Mouse (Mus musculus): ENCODE results near the gene Mr1.
"Not testable (repeated sequence)": the region's sequence is repeated elsewhere in the genome, so short reads cannot be mapped to it uniquely, and the experiment has no call there.

Mr1 gene

GRCm38 (mm10) chr1:155146572-155146980 is at the start of gene Mr1:
TSS of gene Mr1 (minus strand) at chr1:155146814.
- in situ Hi-C loops (cut with MboI, MseI) = no loop called here

GRCm38 (mm10) chr1:155192805-155193368 is 46.3 kb upstream of the Mr1 start:
- in situ Hi-C loops (cut with MboI, MseI) = no loop called here

- in situ Hi-C loops (cut with MboI, MseI) = no loop called here
Measured at GRCm38 (mm10) chr1:155191671-155192070, 45.1 kb upstream of the Mr1 start.

DNA sequence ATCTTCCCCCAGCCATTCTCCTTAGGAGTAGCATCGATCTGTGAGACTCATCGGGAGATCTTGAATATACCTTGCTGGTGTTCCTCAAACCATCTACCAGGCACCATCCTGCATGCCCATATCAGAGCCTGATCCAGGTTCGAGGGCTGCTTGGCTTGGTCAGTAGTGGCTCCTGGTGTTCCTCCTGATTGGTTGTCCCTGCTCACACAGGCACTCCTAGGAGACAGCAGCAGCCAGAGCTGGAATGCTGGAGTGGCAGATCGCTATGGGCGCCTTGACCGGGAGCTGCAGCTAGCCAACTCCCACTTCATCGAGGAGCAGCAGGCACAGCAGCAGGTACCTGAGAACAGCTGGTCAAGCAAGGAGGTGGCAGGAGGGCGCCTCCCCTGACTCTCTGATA is 44.6 kb upstream of the Mr1 start:
- in situ Hi-C loops (cut with MboI, MseI) = no loop called here

- in situ Hi-C loops (cut with MboI, MseI) = no loop called here
Measured at GRCm38 (mm10) chr1:155188656-155189055, 42.0 kb upstream of the Mr1 start.

DNA sequence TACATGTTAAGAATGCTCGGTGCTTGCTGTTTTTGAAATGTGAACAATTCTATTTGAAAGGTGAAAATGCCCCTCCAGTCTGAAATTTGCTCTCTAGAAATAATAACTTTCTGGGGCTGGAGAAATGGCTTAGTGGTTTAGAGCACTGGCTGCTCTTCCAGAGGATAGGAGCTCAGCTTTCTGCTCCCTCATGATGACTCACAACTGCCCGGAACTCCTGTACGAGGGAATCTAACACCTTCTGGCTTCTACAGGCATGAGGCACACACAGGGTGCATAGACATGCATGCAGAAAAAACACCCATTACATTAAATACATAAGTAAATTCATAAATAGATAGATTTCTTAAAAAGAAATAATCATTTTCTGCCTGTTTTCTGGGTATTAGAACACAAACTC is 37.6 kb upstream of the Mr1 start:
- in situ Hi-C loops (cut with MboI, MseI) = no loop called here

GRCm38 (mm10) chr1:155178192-155178924 is 31.7 kb upstream of the Mr1 start:
- in situ Hi-C loops (cut with MboI, MseI) = no loop called here

DNA sequence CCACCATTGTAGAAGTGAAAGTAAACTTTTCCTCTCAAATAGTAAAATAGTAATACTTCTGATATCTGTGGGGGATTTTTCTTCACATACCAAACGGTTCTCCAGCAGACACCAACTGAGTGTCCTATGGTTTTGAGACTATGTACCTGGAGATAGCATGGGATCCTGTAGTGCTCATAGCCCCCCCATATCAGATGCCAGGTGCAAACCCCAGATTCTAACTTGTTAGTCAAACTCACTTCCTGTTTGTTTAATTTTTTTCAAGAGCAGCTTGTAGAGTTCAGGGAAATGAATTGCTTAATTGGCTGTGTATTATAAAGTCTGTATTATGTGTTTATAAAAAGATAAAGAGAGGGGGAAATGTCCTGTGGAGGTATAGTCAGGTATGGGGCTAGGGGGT is 27.8 kb upstream of the Mr1 start:
- in situ Hi-C loops (cut with MboI, MseI) = no loop called here

DNA sequence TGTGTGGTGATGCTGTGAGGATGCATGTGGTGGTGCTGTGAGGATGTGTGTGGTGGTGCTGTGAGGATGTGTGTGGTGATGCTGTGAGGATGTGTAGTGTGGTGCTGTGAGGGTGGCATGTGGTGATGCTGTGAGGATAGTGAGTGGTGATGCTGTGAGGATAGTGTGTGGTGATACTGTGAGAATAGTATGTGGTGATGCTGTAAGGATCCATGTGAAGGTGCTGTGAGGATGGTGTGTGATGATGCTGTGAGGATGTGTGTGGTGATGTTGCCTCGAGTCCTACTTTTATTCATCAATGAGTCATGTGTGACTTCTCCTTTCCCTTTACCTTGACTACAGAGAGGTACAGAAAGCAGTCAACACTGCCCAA is 27.0 kb upstream of the Mr1 start:
- in situ Hi-C loops (cut with MboI, MseI) = not testable (repeated sequence)

DNA sequence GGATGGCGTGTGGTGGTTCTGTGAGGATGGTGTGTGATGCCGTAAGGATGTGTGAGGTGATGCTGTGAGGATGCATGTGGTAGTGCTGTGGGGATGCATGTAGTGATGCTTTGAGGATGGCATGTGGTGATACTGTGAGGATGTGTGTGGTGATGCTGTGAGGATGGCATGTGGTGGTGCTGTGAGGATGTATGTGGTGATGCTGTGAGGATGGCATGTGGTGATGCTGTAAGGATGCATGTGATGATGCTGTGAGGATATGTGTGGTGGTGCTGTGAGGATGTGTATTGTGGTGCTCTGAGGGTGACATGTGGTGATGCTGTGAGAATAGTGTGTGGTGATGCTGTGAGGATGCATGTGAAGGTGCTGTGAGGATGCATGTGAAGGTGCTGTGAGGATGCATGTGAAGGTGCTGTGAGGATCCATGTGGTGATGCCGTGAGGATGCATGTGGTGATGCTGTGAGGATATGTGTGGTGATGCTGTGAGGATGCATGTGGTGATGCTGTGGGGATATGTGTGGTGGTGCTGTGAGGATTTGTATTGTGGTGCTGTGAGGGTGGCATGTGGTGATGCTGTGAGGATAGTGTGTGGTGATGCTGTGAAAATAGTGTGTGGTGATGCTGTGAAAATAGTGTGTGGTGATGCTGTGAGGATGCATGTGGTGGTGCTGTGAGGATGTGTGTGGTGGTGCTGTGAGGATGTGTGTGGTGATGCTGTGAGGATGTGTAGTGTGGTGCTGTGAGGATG is 26.5 kb upstream of the Mr1 start:
- in situ Hi-C loops (cut with MboI, MseI) = no loop called here

- in situ Hi-C loops (cut with MboI, MseI) = no loop called here
Measured at GRCm38 (mm10) chr1:155169935-155170334, 23.3 kb upstream of the Mr1 start.

DNA sequence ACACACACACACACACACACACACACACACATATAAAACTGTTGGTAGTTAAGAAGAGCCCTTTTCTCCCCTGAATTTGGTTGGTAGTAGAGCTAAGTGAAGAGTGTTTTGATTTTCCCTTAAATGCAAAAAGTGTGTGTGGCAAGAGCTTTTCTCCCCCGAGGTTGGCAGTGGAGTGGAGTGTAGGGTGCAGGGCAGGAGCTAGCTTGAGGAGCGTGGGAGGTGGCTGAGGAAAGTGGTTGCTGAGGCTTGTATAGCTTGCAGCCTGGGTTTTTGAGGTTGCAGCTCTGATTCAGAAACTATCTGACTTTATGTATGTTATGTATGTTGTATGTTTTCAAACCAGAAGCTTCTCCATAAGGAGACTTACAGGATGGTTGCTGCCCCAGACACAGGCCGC is 20.8 kb upstream of the Mr1 start:
- in situ Hi-C loops (cut with MboI, MseI) = no loop called here

GRCm38 (mm10) chr1:155158970-155159484 is 12.4 kb upstream of the Mr1 start:
- in situ Hi-C loops (cut with MboI, MseI) = loop anchor here (5.0 kb wide), 1 partner anchor 52 kb away; no protein-coding TSS in a partner anchor

DNA sequence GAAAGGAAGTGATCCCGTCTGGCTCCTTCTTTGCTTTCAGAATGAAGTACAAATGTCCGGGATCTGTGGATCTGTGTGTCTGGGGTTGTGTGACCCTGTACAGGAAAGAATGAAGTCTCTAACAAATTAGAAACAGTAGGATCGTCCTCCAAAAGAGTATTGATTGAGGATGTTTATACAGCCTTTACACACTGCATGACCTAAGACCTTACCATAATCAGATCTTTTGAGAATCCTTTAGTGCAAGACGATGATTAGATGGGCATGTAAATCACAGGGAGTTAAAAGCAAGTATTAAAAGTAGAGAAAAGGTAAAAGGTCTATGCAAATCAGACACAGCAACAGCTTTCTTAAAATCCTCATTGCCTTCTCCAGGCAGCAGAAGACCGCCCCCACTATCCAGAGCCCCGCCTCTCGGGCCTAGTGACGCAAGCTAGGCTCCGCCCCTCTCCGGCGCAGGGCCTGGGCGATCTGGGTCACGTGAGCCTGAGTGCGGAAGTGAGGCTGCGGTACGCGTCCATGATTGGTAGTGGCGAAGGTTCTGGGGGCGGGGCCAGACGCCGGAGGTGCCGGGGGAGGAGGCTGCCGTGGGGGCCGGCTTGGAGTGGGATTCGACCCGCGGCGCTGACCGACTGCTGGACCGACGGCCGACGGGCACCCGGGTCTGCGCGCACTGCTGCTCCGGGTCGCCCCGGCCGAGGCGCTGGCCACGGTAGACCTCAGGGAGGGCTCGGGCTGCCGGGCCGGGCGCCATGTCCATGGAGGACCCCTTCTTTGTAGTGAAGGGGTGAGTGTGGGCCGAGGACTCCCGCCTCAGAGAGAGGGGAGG is 11.7 kb upstream of the Mr1 start, which contains the start of gene Stx6:
TSS of gene Stx6 (plus strand) at position 575 of the 829 bp plus-strand sequence.
- in situ Hi-C loops (cut with MboI, MseI) = loop anchor here (5.0 kb wide), 1 partner anchor 51 kb away; no protein-coding TSS in a partner anchor

DNA sequence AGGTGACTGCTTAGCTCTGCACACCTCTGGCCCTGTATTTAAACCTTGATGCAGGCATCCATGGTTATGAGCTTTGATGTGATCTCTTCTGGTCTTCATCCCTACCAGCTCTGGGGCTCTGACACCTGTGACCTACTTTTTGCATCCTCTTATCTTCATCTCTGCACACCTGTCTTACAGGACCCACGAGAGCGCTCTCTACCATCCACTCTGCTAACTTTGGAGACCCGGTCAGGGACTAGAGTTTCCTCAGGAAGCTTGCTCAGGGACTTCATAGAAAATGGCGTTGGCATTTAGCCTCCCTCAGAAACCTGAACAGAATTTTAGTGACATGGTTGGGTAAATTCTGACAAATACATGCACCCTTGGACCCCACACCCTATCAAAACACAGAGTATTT is 7.3 kb upstream of the Mr1 start:
- in situ Hi-C loops (cut with MboI, MseI) = loop anchor here (5.0 kb wide), 1 partner anchor 97 kb away; no protein-coding TSS in a partner anchor

DNA sequence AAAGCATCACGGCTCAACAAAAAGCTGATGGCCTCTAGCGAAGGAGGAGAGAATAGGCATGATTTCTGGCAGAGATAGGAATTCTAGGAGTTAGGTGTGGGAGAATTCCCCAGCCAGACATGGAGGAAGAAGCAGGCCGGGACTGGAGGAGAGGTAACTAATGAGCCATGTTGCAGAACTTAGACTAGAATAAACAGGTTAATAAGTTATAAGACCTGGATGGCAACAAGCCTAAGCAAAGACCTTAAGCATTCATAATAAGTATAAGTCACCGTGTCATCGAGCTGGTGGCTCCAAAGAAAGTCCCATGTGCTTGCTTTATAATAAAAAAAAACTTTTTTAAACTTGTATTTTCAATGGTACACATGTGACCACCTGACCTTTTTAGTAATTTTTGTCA is 4.2 kb upstream of the Mr1 start:
- in situ Hi-C loops (cut with MboI, MseI) = loop anchor here (5.0 kb wide), 1 partner anchor 94 kb away; no protein-coding TSS in a partner anchor

- in situ Hi-C loops (cut with MboI, MseI) = no loop called here
Measured at GRCm38 (mm10) chr1:155149403-155149802, 2.8 kb upstream of the Mr1 start.

GRCm38 (mm10) chr1:155147228-155147627 is 614 bp upstream of the Mr1 start:
- in situ Hi-C loops (cut with MboI, MseI) = no loop called here

DNA sequence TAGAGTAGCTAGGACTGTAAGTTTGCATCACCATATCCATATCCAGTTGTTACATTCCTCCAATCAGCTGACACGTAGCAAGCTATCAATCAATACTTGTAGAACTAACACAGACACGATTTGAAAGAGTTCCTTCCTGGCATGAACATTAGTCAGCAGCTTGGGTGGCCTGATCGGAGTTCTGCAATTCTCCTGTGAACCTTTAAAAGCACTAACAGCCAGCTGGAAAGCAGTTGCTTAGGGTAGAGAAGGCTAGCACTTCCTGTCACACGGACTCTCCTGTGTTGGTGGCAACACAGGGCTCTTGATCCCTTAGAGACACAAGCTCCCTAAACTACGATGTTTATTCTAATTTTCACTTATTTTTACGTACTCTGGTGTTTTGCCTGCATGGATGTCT is 994 bp downstream of the Mr1 start:
- in situ Hi-C loops (cut with MboI, MseI) = no loop called here

DNA sequence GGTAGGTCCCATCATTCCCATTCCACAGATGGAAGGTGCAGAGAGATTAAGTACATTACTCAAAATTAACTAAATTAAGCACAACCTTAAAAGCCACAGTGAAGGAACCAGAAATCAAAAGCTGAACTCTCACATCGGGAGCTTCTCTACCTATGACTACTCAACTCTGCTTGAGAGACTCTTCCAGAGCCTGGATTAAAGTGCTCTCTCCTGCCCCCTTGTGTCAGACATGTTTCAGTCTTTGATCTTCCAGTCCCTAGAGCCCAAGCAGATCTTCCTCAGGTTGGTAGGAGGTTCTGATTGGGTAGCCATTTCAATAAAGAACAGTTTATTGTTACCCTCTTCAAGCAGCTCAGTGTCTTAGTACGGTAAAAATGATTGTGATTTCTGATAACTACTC is 6.5 kb downstream of the Mr1 start:
- in situ Hi-C loops (cut with MboI, MseI) = no loop called here

- in situ Hi-C loops (cut with MboI, MseI) = loop anchor here (5.0 kb wide), 1 partner anchor 36 kb away; no protein-coding TSS in a partner anchor
Measured at GRCm38 (mm10) chr1:155138795-155139194, 7.8 kb downstream of the Mr1 start.
